Mouse (Mus musculus): ENCODE measurements around the gene Sesn1. TPM values are rescaled to one million over a fixed set of nuclear protein-coding genes. Genes with fewer than 3 reads are reported as not detected.
"Not testable (repeated sequence)": the region's sequence is repeated elsewhere in the genome, so short reads cannot be mapped to it uniquely, and the experiment has no call there.

The Sesn1 gene
- polyA plus RNA-seq, 1 experiment, result 34.8 TPM

- Histone ChIP-seq H3K27me3 (ENCODE audit: control insufficient read depth, insufficient read depth, low read length) (no peaks in the 10 kb centered on the region), H3K36me3 (ENCODE audit: control insufficient read depth, insufficient read depth, low read length) (no peaks in the 10 kb centered on the region), H3K4me1 (ENCODE audit: control insufficient read depth, insufficient read depth, insufficient read length) (peaks cover 7% of the 10 kb centered on the region; the same call in 1 of the 2 replicates), H3K4me3 (ENCODE audit: extremely low read depth, insufficient read depth, insufficient read length) (no peak overlapping the region), H3K27ac (ENCODE audit: insufficient read depth, low read length) (no peak overlapping the region)
- TF ChIP-seq POLR2A (IDR thresholded peaks at IDR 0.05; ENCODE audit: low read depth, low read length) (no peak), CTCF (IDR thresholded peaks at IDR 0.05; ENCODE audit: extremely low read depth, insufficient read depth, insufficient read length, insufficient replicate concordance) (no peak)
- no peak for DNase-seq (ENCODE audit: low read depth in 1 of 2, low spot score in 2 of 2)
- 70% methylated on average over 3 of the region's 3 CpGs for WGBS
Observed at GRCm38 (mm10) chr10:41819307-41819706, 9.6 kb downstream of the Sesn1 start.

GRCm38 (mm10) chr10:41820401-41820800, 10.7 kb downstream of the Sesn1 start:
- Histone ChIP-seq H3K27me3 (ENCODE audit: control insufficient read depth, insufficient read depth, low read length) (no peaks in the 10 kb centered on the region), H3K4me1 (ENCODE audit: control insufficient read depth, insufficient read depth, insufficient read length) (peaks cover 7% of the 10 kb centered on the region; the same call in 1 of the 2 replicates), H3K4me3 (ENCODE audit: extremely low read depth, insufficient read depth, insufficient read length) (no peak overlapping the region), H3K36me3 (ENCODE audit: control insufficient read depth, insufficient read depth, low read length) (no peaks in the 10 kb centered on the region), H3K27ac (ENCODE audit: insufficient read depth, low read length) (no peak overlapping the region)
- no peak for DNase-seq (ENCODE audit: low read depth in 1 of 2, low spot score in 2 of 2)
- 95% methylated on average over 5 of the region's 5 CpGs for whole genome bisulfite sequencing
- no peak for TF ChIP-seq POLR2A (IDR thresholded peaks at IDR 0.05; ENCODE audit: low read depth, low read length)
- TF ChIP-seq CTCF (IDR thresholded peaks at IDR 0.05; ENCODE audit: extremely low read depth, insufficient read depth, insufficient read length, insufficient replicate concordance), result no peak

- H3K27ac ChIP-seq (ENCODE audit: insufficient read depth, low read length), result no peak overlapping the region
- TF ChIP-seq CTCF (IDR thresholded peaks at IDR 0.05; ENCODE audit: extremely low read depth, insufficient read depth, insufficient read length, insufficient replicate concordance) (no peak), POLR2A (IDR thresholded peaks at IDR 0.05; ENCODE audit: low read depth, low read length) (no peak)
- H3K27me3 ChIP-seq (ENCODE audit: control insufficient read depth, insufficient read depth, low read length), result no peaks in the 10 kb centered on the region
- H3K4me1 ChIP-seq (ENCODE audit: control insufficient read depth, insufficient read depth, insufficient read length), result peaks cover 7% of the 10 kb centered on the region; the same call in 1 of the 2 replicates
- WGBS, result 92% methylated on average over 6 of the region's 6 CpGs
- H3K36me3 ChIP-seq (ENCODE audit: control insufficient read depth, insufficient read depth, low read length), result no peaks in the 10 kb centered on the region
- DNase-seq (ENCODE audit: low read depth in 1 of 2, low spot score in 2 of 2), result no peak
- no peak overlapping the region for H3K4me3 ChIP-seq (ENCODE audit: extremely low read depth, insufficient read depth, insufficient read length)
Observed at GRCm38 (mm10) chr10:41821171-41821570, 11.4 kb downstream of the Sesn1 start.

GRCm38 (mm10) chr10:41822573-41823281, 13.0 kb downstream of the Sesn1 start:
- 54% methylated on average over 5 of the region's 5 CpGs for WGBS
- no peaks in the 10 kb centered on the region for H3K27me3 ChIP-seq (ENCODE audit: control insufficient read depth, insufficient read depth, low read length)
- H3K4me3 ChIP-seq (ENCODE audit: extremely low read depth, insufficient read depth, insufficient read length), result no peak overlapping the region

GRCm38 (mm10) chr10:41823282-41823675, 13.5 kb downstream of the Sesn1 start:
- not testable (repeated sequence) for DNase-seq (ENCODE audit: low read depth in 1 of 2, low spot score in 2 of 2); H3K4me1 ChIP-seq (ENCODE audit: control insufficient read depth, insufficient read depth, insufficient read length); H3K27me3 ChIP-seq (ENCODE audit: control insufficient read depth, insufficient read depth, low read length); H3K27ac ChIP-seq (ENCODE audit: insufficient read depth, low read length); H3K36me3 ChIP-seq (ENCODE audit: control insufficient read depth, insufficient read depth, low read length); H3K4me3 ChIP-seq (ENCODE audit: extremely low read depth, insufficient read depth, insufficient read length)
- 86% methylated on average over 4 of the region's 4 CpGs for WGBS

More at GRCm38 (mm10) chr10:41822573-41823281, 13.0 kb downstream of the Sesn1 start:
- Histone ChIP-seq H3K27ac (ENCODE audit: insufficient read depth, low read length) (no peak overlapping the region), H3K36me3 (ENCODE audit: control insufficient read depth, insufficient read depth, low read length) (no peaks in the 10 kb centered on the region), H3K4me1 (ENCODE audit: control insufficient read depth, insufficient read depth, insufficient read length) (peaks cover 2% of the 10 kb centered on the region; the same call in 1 of the 2 replicates)
- no peak for DNase-seq (ENCODE audit: low read depth in 1 of 2, low spot score in 2 of 2)
- TF ChIP-seq CTCF (IDR thresholded peaks at IDR 0.05; ENCODE audit: extremely low read depth, insufficient read depth, insufficient read length, insufficient replicate concordance) (no peak), POLR2A (IDR thresholded peaks at IDR 0.05; ENCODE audit: low read depth, low read length) (no peak)

GRCm38 (mm10) chr10:41823916-41824315, 14.2 kb downstream of the Sesn1 start:
- no peak for DNase-seq (ENCODE audit: low read depth in 1 of 2, low spot score in 2 of 2)
- Histone ChIP-seq H3K27ac (ENCODE audit: insufficient read depth, low read length) (no peak overlapping the region), H3K27me3 (ENCODE audit: control insufficient read depth, insufficient read depth, low read length) (no peaks in the 10 kb centered on the region), H3K36me3 (ENCODE audit: control insufficient read depth, insufficient read depth, low read length) (no peaks in the 10 kb centered on the region), H3K4me1 (ENCODE audit: control insufficient read depth, insufficient read depth, insufficient read length) (peaks cover 2% of the 10 kb centered on the region; the same call in 1 of the 2 replicates), H3K4me3 (ENCODE audit: extremely low read depth, insufficient read depth, insufficient read length) (no peak overlapping the region)
- no peak for TF ChIP-seq POLR2A (IDR thresholded peaks at IDR 0.05; ENCODE audit: low read depth, low read length)
- no peak for TF ChIP-seq CTCF (IDR thresholded peaks at IDR 0.05; ENCODE audit: extremely low read depth, insufficient read depth, insufficient read length, insufficient replicate concordance)
- WGBS, result 91% methylated on average over 4 of the region's 4 CpGs

- Histone ChIP-seq H3K27ac (ENCODE audit: insufficient read depth, low read length) (no peak overlapping the region), H3K4me1 (ENCODE audit: control insufficient read depth, insufficient read depth, insufficient read length) (no peaks in the 10 kb centered on the region; the same call in 1 of the 2 replicates), H3K27me3 (ENCODE audit: control insufficient read depth, insufficient read depth, low read length) (no peaks in the 10 kb centered on the region), H3K36me3 (ENCODE audit: control insufficient read depth, insufficient read depth, low read length) (no peaks in the 10 kb centered on the region), H3K4me3 (ENCODE audit: extremely low read depth, insufficient read depth, insufficient read length) (no peak overlapping the region)
- 95% methylated on average over 10 of the region's 10 CpGs for WGBS
- TF ChIP-seq POLR2A (IDR thresholded peaks at IDR 0.05; ENCODE audit: low read depth, low read length), result no peak
- no peak for TF ChIP-seq CTCF (IDR thresholded peaks at IDR 0.05; ENCODE audit: extremely low read depth, insufficient read depth, insufficient read length, insufficient replicate concordance)
- DNase-seq (ENCODE audit: low read depth in 1 of 2, low spot score in 2 of 2), result no peak
Observed at GRCm38 (mm10) chr10:41825041-41825440, 15.3 kb downstream of the Sesn1 start.

All from spleen, adult 2 months (tissue).